Mouse (Mus musculus) embryo, embryonic 10.5 days (tissue): ENCODE measurements around the gene Gtpbp1.

ENCODE experiments used
- DNase-seq: peaks from one replicate; pipeline ENCODE4 v3.0.0-alpha.2; 2015; ENCODE audit warnings: low spot score

The Gtpbp1 gene

GRCm38 (mm10) chr15:79723439-79723838 is 32.8 kb downstream of the Gtpbp1 start:
- DNase-seq = peak; percentile 25

DNA sequence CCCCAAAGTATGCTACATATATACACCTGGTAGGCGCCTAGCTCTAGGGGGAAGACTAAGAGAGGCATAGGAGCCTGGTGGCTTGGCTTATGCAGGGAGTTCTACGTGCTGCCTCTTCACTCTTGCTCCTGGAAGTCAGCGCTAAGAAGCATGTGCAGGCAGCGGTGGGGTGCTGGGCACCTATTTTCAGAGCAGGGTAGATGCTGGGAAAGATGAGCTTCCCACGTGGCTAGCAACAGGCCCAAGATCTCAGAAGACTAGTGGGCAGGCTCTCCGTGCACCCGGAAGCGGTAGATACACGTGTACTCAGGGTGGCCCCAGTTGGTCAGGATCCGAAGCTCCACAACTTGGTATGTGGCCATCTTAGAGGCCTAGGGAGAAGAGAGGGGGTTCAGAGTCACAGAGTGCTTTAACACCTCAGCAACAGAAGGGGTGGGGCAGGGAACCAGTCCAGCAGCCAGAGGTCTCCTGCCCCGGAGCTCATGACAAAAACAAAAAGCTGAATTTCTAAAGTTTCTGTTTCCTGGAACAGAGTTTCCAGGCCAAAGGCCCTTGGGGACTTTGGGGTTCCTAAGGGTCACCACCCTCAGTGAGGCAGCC is 34.6 kb downstream of the Gtpbp1 start:
- DNase-seq = no peak

DNA sequence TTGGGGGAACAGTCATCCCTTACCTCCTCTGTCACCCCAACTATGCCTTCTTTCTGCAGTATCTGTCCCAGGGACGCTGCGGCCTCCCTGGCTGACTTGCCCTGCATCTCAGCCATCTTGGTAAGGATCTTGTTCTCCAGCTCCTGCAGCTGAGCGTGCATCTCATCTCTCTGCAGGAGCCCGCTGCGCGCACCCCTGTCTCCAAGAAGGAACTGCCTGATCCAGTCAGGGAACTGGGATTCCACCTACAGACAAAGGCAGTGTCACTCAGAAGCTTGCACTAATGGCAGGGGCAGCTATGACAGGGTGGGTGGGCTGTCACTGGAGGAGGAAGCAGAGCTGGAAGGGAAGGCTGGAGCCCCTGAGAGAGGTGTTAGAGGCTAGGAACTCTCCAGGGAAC is 37.2 kb downstream of the Gtpbp1 start:
- DNase-seq = no peak

- DNase-seq = no peak
Observed at GRCm38 (mm10) chr15:79728311-79728710, 37.7 kb downstream of the Gtpbp1 start.

GRCm38 (mm10) chr15:79728731-79729388 is 38.2 kb downstream of the Gtpbp1 start:
- no peak for DNase-seq

GRCm38 (mm10) chr15:79731554-79731953 is 40.9 kb downstream of the Gtpbp1 start:
- DNase-seq = no peak

GRCm38 (mm10) chr15:79733192-79733591 is 42.5 kb downstream of the Gtpbp1 start:
- DNase-seq = no peak

DNA sequence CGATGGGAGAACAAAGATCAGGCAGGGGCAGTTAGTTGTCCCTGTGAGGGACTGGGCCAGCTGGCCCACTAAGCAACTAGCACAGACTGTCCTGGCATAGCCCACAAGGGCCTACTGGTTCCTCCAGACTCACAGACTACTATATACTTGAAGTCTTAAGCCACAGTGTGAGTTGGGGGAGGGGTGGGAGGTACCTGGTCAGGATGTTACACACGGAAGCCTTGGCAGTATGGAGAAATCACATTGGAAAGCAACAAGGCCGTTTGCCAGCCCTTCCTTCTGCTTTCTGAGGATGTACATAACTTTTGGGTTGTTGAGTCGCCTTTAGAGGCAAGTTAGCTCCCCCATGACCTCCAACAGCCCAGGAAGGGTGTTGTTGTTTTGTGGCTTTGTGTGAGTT is 43.0 kb downstream of the Gtpbp1 start:
- no peak for DNase-seq

DNA sequence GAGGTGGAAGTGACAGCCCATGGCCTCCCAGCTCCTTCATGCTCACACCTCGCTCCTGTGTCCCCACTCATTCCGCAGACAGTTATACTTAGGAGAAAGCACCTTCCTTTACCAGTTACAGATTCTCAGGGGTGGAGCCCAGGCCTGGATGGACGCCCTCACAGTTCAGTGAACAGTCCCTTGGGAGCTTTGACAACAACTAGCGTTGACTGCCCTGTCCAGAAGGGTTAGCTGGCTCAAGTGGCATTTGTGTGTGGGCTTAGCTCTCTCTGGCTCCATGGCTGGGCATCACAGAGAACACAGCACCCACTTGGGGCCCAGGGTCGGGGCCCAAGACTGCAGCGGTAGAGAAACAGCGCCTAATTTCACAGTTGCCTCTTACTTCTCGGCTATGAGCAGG is 43.7 kb downstream of the Gtpbp1 start:
- no peak for DNase-seq

GRCm38 (mm10) chr15:79740739-79741138 is 50.1 kb downstream of the Gtpbp1 start:
- DNase-seq = no peak

GRCm38 (mm10) chr15:79741173-79741858 is 50.7 kb downstream of the Gtpbp1 start:
- DNase-seq = peak; percentile 30

DNA sequence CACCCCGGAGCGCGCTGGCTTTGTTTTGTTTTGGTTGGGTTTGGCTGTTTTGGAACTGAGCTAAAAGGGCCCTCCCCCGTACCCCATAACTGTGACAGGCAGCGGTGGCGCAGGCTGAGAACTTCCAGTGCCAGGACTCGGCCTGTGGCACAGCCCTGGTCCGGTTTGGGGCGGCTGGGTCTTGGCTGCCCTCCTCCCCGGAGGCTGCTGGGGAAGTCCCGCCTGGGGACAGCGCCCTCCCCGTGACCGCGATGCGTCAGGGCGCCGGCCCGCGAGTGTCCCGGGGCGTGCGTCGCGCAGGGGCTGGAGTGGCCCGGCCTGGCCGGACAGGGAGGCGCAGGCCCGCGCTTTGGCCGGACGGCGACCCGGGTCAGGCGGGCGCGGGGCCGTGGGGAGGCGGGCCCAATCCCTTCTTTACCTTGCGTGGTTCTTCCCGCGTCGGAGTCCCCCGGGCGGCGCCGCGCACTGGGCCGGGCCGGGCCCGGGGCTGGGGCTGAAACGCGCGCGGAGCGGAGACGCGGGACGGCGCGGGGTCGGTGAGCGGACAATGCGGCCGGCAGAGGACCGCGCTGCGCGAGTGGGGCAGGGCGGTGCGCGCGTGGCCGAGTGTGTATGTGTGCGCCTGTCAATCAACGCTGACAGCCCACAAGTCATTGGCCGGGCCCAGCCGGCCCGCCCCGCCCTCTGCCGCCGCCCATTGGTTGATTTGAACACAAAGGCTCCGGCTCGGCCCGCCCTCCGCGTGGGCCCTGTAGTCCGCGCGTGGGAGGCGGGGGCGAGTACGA is 51.5 kb downstream of the Gtpbp1 start, which contains the start of gene Sun2:
Sun2 (minus strand) TSS at position 616 of the 785 bp plus-strand sequence.
- peak; percentile 89 for DNase-seq

GRCm38 (mm10) chr15:79742706-79743023 is 52.0 kb downstream of the Gtpbp1 start:
- DNase-seq = no peak

DNA sequence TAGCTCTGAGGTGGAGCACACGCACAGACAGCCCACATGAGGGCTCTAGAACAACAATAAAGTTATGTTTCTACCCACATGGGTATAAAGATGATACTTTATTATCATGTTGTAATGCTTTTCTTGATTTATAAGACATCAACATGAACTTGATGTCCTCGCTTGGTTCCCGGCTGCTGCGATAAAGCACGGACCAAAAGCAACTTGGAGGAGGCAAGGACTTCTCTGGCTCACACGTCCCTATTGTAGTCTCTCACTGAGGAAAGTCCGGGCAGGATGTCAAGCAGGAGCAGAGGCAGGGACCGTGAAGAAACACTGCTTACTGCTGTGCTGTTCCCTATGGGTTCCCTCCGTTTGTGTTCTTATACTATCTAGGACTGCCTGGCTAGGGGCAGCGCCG is 53.4 kb downstream of the Gtpbp1 start:
- DNase-seq = no peak

GRCm38 (mm10) chr15:79744742-79745141 is 54.1 kb downstream of the Gtpbp1 start:
- no peak for DNase-seq

DNA sequence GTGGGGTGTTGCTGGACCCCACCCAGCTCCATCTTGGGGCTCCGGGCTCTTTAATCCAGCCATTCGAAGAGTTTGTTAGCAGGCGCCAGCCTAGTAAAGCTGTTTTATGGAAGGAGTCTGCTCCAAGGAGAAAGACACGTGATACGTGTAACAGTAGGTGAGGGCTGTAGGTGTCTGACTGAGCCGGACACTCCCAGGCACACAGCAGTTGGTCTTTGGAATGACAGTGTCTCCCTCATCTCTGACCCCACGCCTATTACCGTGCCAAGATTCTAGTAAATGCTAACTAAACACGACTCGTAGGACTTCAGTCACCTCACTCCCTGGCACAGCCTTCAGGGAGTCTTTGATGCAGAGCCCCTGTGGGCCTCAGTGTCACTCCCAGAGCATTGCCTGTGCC is 54.7 kb downstream of the Gtpbp1 start:
- DNase-seq = no peak

DNA sequence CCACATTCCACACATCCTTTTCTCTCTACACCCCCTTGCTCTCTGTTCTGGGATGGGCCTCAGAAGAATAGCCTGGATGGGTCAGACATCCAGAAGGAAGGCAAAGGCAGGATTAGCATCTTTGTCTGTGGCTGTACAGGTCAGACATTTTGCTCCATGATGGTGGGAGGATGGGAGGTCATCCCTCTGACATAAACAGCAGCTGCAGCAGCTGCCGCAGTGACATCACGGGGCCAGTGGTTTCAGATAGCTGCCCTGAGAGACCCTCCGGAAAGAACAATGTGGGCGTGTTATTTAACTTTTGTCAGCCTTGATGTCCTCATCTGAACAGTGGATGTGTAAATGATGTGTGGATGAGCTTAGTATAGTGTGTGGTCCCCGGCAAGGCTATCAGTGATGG is 55.2 kb downstream of the Gtpbp1 start:
- no peak for DNase-seq

GRCm38 (mm10) chr15:79747998-79748397 is 57.4 kb downstream of the Gtpbp1 start:
- peak; percentile 60 for DNase-seq

GRCm38 (mm10) chr15:79749162-79749561 is 58.5 kb downstream of the Gtpbp1 start:
- DNase-seq = no peak

DNA sequence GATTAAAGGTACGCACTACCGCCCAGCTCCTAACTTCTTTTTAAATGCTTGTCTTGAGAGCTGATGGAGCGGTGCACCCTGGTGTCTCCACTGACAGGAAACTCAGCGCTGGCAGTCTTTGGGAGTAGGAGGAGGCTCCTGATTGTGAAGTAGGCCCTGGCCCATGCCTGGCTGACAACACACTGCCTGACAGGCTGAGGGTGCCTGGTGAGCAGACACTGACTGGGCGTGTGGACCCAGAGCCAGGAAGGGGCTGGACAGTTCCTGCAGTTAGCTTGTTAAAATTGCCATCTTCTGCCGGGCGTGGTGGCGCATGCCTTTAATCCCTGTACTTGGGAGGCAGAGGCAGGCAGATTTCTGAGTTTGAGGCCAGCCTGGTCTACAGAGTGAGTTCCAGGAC is 59.6 kb downstream of the Gtpbp1 start:
- no peak for DNase-seq

DNA sequence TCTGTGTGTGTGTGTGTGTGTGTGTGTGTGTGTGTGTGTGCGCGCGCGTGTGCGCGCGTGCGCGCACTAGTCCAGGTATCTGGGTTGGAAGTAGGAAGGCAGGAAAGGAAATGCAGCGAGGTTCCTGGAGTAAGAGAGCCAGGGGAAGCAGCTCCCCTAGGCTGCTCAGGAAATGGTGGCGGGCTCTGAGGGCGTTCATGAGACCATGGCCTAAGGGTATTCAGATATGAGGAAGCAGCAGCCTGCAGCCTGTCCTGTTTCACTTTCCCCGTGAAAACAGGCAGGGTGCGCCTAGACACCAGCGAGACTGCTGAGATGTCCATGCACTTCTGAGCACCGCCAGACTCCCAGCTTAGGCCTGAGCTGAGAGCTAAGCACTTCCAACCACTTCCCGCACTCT is 61.1 kb downstream of the Gtpbp1 start:
- DNase-seq = no peak

GRCm38 (mm10) chr15:79752742-79753419 is 62.2 kb downstream of the Gtpbp1 start:
- DNase-seq = peak; percentile 76
